Mouse (Mus musculus) layer of hippocampus, postnatal 25 days (tissue): ENCODE measurements around the gene 2010111I01Rik. TPM values are rescaled to one million over a fixed set of nuclear protein-coding genes. Genes with fewer than 3 reads are reported as not detected.

ENCODE experiments used
- DNase-seq, 2 experiments: peaks; one replicate each; pipeline ENCODE4 v3.0.0; 2022; ENCODE audit warnings: mixed read lengths in 2 of 2, low spot score in 1 of 2; ENCODE audit errors: extremely low spot score in 1 of 2
- total RNA-seq, 2 experiments: library from RNA; stranded (reverse); gene quantifications; 2 replicates each; pipeline ENCODE4 v1.2.3; 2021

The 2010111I01Rik gene
- total RNA-seq, 2 experiments from 2014 or later = 70.6 to 82.7 TPM

GRCm38 (mm10) chr13:63106574-63106973, 141.9 kb downstream of the 2010111I01Rik start:
- no peak for DNase-seq

- DNase-seq = no peak
Observed at GRCm38 (mm10) chr13:63108601-63109000, 143.9 kb downstream of the 2010111I01Rik start.

GRCm38 (mm10) chr13:63111297-63112042, 146.8 kb downstream of the 2010111I01Rik start:
- DNase-seq = no peak

GRCm38 (mm10) chr13:63112043-63112597, 147.4 kb downstream of the 2010111I01Rik start:
- no peak for DNase-seq

GRCm38 (mm10) chr13:63112598-63113372, 148.1 kb downstream of the 2010111I01Rik start:
- DNase-seq = no peak

GRCm38 (mm10) chr13:63113881-63114301, 149.2 kb downstream of the 2010111I01Rik start:
- no peak for DNase-seq

- no peak for DNase-seq
Observed at GRCm38 (mm10) chr13:63115187-63115784, 150.6 kb downstream of the 2010111I01Rik start.

GRCm38 (mm10) chr13:63117495-63118184, 152.9 kb downstream of the 2010111I01Rik start:
- DNase-seq = no peak

- DNase-seq = no peak
Observed at GRCm38 (mm10) chr13:63118682-63119081, 154.0 kb downstream of the 2010111I01Rik start.

GRCm38 (mm10) chr13:63120296-63120695, 155.6 kb downstream of the 2010111I01Rik start:
- DNase-seq = no peak

GRCm38 (mm10) chr13:63121747-63122146, 157.1 kb downstream of the 2010111I01Rik start:
- no peak for DNase-seq

- no peak for DNase-seq
Observed at GRCm38 (mm10) chr13:63126206-63126605, 161.5 kb downstream of the 2010111I01Rik start.

GRCm38 (mm10) chr13:63127516-63127915, 162.8 kb downstream of the 2010111I01Rik start:
- DNase-seq = no peak

- DNase-seq = no peak
Observed at GRCm38 (mm10) chr13:63134879-63135421, 170.3 kb downstream of the 2010111I01Rik start.

- no peak for DNase-seq
Observed at GRCm38 (mm10) chr13:63135994-63136393, 171.3 kb downstream of the 2010111I01Rik start.

GRCm38 (mm10) chr13:63136775-63137174, 172.1 kb downstream of the 2010111I01Rik start:
- no peak for DNase-seq

GRCm38 (mm10) chr13:63138376-63139048, 173.8 kb downstream of the 2010111I01Rik start:
- no peak for DNase-seq

- DNase-seq = no peak
Observed at GRCm38 (mm10) chr13:63139463-63140226, 175.0 kb downstream of the 2010111I01Rik start.

- DNase-seq = no peak
Observed at GRCm38 (mm10) chr13:63140784-63141183, 176.1 kb downstream of the 2010111I01Rik start.
